Mouse (Mus musculus) spleen, adult 18-20 months (tissue): Measurements from ENCODE around the gene Soga1.

Source experiments
- DNase-seq, 2 experiments: peaks; one replicate each; pipeline ENCODE4 v3.0.0; 2022; ENCODE audit warnings: mixed read lengths in 2 of 2

Soga1 gene

GRCm38 (mm10) chr2:157078793-157079700 lies at the start of gene Soga1:
Gene Soga1 (minus strand): TSS chr2:157079254.
- peak; percentile 45 to 55 for DNase-seq

DNA sequence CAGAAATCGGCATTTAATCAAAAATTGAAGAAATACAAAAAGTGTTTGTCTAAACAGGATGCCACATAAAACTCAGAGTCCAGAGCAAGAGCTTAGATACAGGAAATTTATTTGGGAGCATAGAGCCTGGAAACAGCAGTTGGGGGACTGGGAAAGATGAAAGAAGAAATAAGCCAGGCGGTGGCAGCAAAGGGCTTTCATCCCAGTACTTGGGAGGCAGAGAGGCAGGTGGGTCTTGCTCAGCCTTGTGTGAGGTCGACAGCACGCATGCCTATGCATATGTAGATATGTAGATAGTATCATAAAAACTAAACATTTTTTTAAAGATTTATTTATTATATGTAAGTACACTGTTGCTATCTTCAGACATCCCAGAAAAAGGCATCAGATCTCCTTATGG lies 49.0 kb upstream of the Soga1 start:
- DNase-seq, result peak in 1 of 2 experiments; percentile 40

DNA sequence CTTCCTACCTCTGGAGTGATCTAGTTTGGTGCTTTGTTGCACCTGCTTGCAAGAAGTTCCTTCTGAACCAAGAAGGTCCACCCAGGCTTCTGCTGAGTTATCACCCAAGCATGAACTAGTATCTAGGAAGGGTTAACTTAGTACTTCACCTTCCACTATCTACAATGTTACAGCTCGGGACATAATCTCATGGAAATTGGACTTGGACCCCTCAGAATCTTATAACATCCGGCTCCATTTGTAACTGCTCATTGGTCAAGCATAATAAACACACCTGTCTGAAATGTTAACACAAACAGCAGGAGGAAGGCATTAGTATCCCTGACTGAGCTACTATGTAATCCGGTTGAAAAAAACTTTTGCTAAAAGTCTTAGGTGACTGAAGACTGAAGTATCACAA lies 48.3 kb upstream of the Soga1 start:
- DNase-seq, result no peak

GRCm38 (mm10) chr2:157125246-157125645 lies 46.2 kb upstream of the Soga1 start:
- no peak for DNase-seq

- DNase-seq, result no peak
Observed at GRCm38 (mm10) chr2:157121766-157122165, 42.7 kb upstream of the Soga1 start.

- DNase-seq, result no peak
Observed at GRCm38 (mm10) chr2:157119075-157119474, 40.0 kb upstream of the Soga1 start.

GRCm38 (mm10) chr2:157118556-157118955 lies 39.5 kb upstream of the Soga1 start:
- DNase-seq, result no peak

DNA sequence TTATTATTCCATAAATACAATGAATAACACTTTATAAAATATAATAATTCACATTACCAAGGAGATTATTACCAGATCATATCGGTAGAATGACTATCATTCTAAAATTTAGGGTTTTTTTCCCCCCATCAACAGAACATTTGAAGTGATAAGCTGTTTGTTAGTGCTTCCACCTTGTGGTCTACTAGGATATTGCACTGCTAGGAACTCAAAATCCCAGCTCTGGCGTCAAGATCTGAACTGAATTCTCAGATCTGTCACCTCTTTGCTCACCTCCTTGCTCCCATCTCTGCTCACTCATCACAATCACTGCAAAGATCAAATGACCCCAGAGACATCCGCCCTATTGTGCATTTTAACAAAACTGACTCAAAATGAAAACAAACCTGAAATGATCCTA lies 37.9 kb upstream of the Soga1 start:
- no peak for DNase-seq

- DNase-seq, result no peak
Observed at GRCm38 (mm10) chr2:157108236-157108635, 29.2 kb upstream of the Soga1 start.

- DNase-seq, result no peak
Observed at GRCm38 (mm10) chr2:157104454-157104853, 25.4 kb upstream of the Soga1 start.

GRCm38 (mm10) chr2:157102256-157102655 lies 23.2 kb upstream of the Soga1 start:
- no peak for DNase-seq

DNA sequence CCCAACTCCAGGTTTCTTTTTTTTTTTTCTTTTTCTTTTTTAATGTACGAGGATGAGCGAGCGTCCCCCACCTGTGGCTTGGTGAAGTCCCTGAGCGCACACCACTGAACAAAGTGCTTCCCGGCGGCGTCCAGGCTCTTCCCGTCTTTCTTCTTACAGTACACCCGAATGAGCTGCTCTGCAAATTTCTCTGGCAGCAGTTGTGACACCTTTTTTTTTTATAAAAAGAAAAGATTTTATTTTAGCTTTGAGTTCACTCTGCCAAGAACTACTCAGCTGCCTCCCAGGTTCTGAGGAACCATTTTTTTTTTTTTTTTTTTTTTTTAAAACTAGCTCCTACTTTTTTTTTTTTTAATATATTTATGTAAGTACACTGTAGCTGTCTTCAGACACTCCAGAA lies 22.6 kb upstream of the Soga1 start:
- DNase-seq, result no peak

DNA sequence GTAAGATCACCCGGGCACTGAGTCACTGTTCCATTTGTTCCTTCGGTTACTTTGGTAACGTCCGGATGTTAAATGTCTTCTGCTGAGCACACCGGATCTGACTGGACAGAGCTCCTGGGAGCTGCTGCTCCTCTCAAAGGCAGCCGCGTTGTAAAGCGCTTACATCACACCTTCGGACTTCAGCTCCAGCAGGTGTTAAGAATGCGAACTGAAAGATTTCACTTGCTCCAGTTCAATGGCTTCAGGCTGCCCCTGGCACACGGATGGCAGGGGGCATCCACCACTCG lies 21.2 kb upstream of the Soga1 start:
- DNase-seq, result no peak

DNA sequence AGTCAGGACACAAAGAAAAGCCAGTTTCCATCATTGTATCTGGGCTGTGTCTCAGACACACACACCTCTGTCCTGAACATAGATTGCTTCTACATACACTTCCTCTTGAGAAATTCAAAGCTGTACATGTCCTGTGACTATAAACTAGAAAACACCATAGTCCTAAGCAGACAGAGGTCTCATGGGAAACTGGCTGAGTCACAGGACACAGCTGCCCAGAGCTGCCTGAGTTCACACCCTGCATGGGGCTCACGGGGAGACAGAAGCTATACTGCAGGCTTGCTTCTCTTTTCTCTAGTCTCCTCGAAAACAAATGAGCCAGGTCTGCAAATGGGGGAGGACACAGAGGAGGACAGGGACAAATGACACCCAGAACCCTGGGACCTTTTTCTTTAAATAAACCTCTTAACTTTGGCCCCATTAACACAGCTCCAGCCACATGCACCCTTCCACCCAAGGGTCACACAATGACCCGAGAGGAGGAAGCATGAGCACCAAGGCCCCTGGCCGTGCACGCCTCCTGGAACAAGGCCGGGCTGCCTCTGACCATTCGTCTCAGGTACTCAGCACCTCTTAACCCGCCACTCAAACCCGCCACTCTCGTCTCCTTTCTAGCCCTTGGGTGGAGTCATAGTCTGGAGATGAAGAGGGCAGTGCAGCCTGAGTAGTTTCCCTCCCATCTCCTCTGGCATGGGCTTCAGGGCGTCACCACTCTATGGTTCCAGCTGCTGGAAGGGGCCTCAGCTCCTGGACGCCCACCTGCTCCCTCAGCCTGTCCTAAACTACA lies 20.7 kb upstream of the Soga1 start:
- no peak for DNase-seq

- peak in 1 of 2 experiments; percentile 52 for DNase-seq
Observed at GRCm38 (mm10) chr2:157095005-157095755, 16.1 kb upstream of the Soga1 start.

- DNase-seq, result no peak
Observed at GRCm38 (mm10) chr2:157092024-157092423, 13.0 kb upstream of the Soga1 start.

DNA sequence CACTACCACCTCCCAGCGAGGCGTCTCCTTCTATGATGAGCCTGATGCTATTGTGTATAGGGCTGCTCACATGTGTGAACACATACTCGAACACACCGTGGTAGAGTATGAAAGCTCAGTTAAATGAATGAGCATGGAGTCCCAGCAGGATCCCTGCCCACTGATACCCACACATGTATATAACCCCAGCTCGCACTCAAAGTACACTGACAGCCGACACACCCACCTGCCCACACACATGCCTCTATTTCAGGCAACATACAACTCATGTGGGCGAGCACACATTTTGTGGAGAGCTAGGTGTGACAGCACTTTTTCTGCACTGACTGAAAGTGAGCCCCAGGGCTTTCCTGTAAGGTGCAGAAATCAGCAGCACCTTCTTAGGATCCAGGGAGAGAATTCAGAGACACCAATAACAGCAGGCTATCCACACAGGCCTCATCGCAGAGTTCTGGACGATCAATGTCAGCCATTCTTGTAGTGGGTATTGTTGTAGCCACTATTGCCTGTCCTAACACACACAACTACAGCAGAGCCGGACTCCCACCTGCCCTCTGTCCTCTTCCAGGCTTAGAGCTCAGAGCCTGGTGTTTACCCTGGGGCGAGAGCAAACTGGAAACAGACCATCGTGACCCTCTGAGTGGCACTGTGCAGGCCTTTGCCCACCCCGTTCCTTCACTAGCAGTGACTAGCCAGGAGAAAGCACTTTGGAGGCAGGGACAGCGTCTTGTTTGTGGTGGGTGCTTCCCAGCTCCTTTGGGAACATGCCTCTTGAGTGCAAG lies 8.7 kb upstream of the Soga1 start:
- no peak for DNase-seq

DNA sequence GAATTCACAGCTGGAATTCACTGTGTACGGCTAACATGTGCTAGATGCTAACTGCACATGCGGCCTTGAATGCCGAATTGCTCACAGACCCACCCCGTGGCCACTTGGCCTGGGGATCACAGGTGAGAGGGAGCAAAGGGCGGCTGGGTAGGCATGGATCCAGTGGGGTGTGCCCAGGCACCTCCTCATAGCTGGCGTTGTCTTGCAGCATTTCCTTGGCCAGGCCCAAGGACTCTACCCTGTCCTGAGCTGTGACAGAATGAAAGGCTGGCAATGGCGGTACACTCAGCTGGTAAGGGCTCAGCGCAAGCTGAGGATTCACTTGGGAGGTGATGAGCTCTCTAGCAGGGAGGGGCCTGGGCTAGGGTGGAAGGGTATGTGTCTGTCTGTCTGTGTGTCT lies 7.7 kb upstream of the Soga1 start, which contains the start of gene Tldc2:
Tldc2 (plus strand) TSS at position 260 of the 400 bp plus-strand sequence.
- no peak for DNase-seq

- DNase-seq, result no peak
Observed at GRCm38 (mm10) chr2:157084831-157085585, 6.0 kb upstream of the Soga1 start.

DNA sequence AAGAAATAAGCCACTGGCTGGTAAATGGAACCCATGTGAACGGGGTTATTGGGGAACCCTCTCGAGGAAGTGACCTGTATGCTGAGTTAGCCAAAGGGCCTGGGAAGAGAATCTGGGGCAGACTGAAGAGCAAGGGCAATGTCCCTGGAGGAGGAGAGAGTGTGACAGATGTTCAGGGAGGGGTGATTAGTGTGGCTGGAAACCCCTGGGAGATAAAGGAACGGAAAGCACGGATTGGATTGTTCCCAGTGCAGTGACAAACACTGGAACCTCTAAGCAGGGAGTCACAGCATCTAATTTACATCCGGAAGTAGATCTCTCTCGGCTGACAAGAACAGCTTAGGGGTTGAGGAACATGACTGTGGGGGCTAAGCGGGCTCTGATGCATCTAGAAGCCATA lies 2.9 kb upstream of the Soga1 start:
- no peak for DNase-seq

DNA sequence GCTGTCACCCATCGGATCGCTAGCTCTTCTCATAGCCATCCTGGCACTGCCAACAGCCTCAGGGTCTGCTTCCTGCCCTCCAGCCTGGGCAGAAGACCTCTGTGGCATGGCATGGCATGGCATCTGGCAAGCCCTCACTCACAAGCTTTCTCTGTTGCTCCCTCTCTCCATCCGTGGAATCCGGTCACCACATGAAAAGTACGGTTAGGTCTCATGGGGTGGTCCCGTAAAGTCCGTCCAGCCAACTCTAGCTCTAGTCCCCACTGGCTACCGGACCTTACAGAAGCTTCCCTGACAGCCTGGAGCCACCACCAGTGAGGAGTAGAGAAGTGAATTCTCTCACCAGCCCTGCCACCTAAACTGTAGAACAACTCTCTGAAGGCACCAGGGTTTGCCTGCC lies 2.3 kb upstream of the Soga1 start:
- DNase-seq, result no peak

DNA sequence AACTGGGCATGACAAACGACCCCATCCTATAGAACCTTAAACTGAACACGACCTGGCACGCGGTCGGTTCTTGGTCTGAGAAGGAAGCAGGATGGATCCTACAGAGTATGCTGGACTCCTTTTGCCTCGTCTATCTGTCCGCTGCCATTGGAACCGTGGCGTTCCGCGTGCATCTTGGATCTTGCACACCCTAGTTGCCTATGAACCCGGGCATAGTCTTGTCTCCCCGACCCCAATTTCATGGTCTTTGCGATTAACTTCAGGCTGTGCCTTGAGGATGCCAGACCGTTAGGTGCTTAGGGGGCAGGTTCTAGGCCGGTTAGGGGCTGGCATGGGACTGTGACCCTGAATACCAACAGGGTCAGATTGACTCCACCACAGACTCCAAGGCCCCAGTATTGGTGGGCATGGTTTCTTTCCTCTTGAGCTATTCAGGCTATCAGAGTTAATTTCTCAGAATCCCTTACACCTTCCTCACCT lies 687 bp upstream of the Soga1 start:
- no peak for DNase-seq
